Mouse (Mus musculus) MEL (cell line): Measurements from ENCODE around the gene St3gal2. TPM values are rescaled to one million over a fixed set of nuclear protein-coding genes. Genes with fewer than 3 reads are reported as not detected.
A peak's percentile ranks its signal among the peaks of the same experiment; 100 is the strongest.
"Not testable (repeated sequence)": the region's sequence is repeated elsewhere in the genome, so short reads cannot be mapped to it uniquely, and the experiment has no call there.

Experiments used
- DNase-seq: peaks from one replicate; pipeline ENCODE4 v3.0.0; 2011; ENCODE audit warnings: low read depth, low spot score
- H3K27ac ChIP-seq: 2 replicates; pipeline ENCODE4 v1.5.1; 2012; ENCODE audit warnings: low read depth, mild to moderate bottlenecking, control low read depth, low read length, moderate library complexity; ENCODE audit not compliant: control insufficient read depth
- H3K27me3 ChIP-seq, 2 experiments: fragments of 150-350 bp in 1 of 2; sonication (generic) in 1 of 2; 2 replicates each; pipeline ENCODE4 v1.6.1; 2012; ENCODE audit warnings: low read length in 2 of 2, mild to moderate bottlenecking in 2 of 2, improper control_type of control experiment in 1 of 2, moderate library complexity in 1 of 2; ENCODE audit not compliant: insufficient read depth in 2 of 2, control insufficient read depth in 1 of 2
- H3K36me3 ChIP-seq, 2 experiments: 2 replicates each; pipeline ENCODE4 v1.6.1; 2012 to 2014; ENCODE audit warnings: low read length in 2 of 2, improper control_type of control experiment in 1 of 2, inconsistent platforms in 1 of 2, mild to moderate bottlenecking in 1 of 2; ENCODE audit not compliant: insufficient read depth in 2 of 2, control insufficient read depth in 1 of 2
- H3K4me1 ChIP-seq, 2 experiments: fragments of 150-350 bp in 1 of 2; sonication (generic) in 1 of 2; 2 replicates each; pipeline ENCODE4 v1.6.1; 2012; ENCODE audit warnings: low read length in 2 of 2, improper control_type of control experiment in 1 of 2, mild to moderate bottlenecking in 1 of 2; ENCODE audit not compliant: insufficient read depth in 2 of 2, control insufficient read depth in 1 of 2
- H3K4me3 ChIP-seq, 2 experiments: fragments of 150-350 bp in 1 of 2; sonication (generic) in 1 of 2; 2 replicates each; pipeline ENCODE4 v1.5.1; 2012; ENCODE audit warnings: low read depth in 2 of 2, low read length in 2 of 2, mild to moderate bottlenecking in 2 of 2, moderate library complexity in 2 of 2, control low read depth in 1 of 2, improper control_type of control experiment in 1 of 2; ENCODE audit not compliant: control insufficient read depth in 1 of 2, insufficient read depth in 1 of 2
- H3K79me2 ChIP-seq: 2 replicates; pipeline ENCODE4 v1.6.1; 2012; ENCODE audit warnings: mild to moderate bottlenecking, low read length, moderate library complexity; ENCODE audit not compliant: control insufficient read depth, poor library complexity, insufficient read depth
- H3K9ac ChIP-seq: 2 replicates; pipeline ENCODE4 v1.6.1; 2012; ENCODE audit warnings: low read depth, mild to moderate bottlenecking, control low read depth, low read length, moderate library complexity; ENCODE audit not compliant: control insufficient read depth, poor library complexity, severe bottlenecking
- H3K9me3 ChIP-seq: fragments of 150-350 bp; sonication (generic); replicated peaks from 2 replicates; pipeline ENCODE4 v1.6.1; 2012; ENCODE audit warnings: mild to moderate bottlenecking, low read length, improper control_type of control experiment, moderate library complexity; ENCODE audit not compliant: insufficient read depth
- MEF2A ChIP-seq: IDR thresholded peaks from 2 replicates; pipeline ENCODE4 v1.6.1; 2014; ENCODE audit warnings: low read depth, mild to moderate bottlenecking, inconsistent platforms, low read length, improper control_type of control experiment; ENCODE audit not compliant: poor library complexity, insufficient replicate concordance, severe bottlenecking; ENCODE audit errors: extremely low read depth
- TAL1 ChIP-seq: IDR thresholded peaks from 2 replicates; pipeline ENCODE4 v1.6.1; 2012; ENCODE audit warnings: mild to moderate bottlenecking, inconsistent platforms, low read length, moderate library complexity, mixed read lengths
- TCF12 ChIP-seq: IDR thresholded peaks from 2 replicates; pipeline ENCODE4 v1.6.1; 2014; ENCODE audit warnings: low read depth, mild to moderate bottlenecking, inconsistent platforms, low read length, improper control_type of control experiment, moderate library complexity
- USF2 ChIP-seq, 2 experiments: IDR thresholded peaks; 2 replicates each; pipeline ENCODE4 v1.6.1; 2011 to 2012; ENCODE audit warnings: improper control_type of control experiment in 2 of 2, low read length in 2 of 2, borderline replicate concordance in 1 of 2, inconsistent platforms in 1 of 2, low read depth in 1 of 2, mild to moderate bottlenecking in 1 of 2; ENCODE audit not compliant: insufficient read depth in 1 of 2
- polyA plus RNA-seq, 2 experiments: library from polyadenylated mRNA; stranded (reverse) in 1 of 2; unstranded in 1 of 2; fragments of >175 nt in 1 of 2; fragments of >200 nt in 1 of 2; gene quantifications; 2 replicates each; pipeline versions ENCODE4 v1.2.1 to v1.2.4; 2012; ENCODE audit warnings: low replicate concordance in 2 of 2, low read depth in 1 of 2; ENCODE audit not compliant: insufficient read length in 2 of 2, insufficient read depth in 1 of 2, missing spikeins in 1 of 2
- total RNA-seq: library from RNA; depleted of rRNA; stranded (reverse); fragments of 300-350 nt; gene quantifications from 2 replicates; pipeline ENCODE4 v1.2.3, GENCODE M21; 2012; rRNA removed

St3gal2 gene
- total and polyA plus RNA-seq, 3 experiments, result 5.2 to 18.0 TPM; not detected in 1

DNA sequence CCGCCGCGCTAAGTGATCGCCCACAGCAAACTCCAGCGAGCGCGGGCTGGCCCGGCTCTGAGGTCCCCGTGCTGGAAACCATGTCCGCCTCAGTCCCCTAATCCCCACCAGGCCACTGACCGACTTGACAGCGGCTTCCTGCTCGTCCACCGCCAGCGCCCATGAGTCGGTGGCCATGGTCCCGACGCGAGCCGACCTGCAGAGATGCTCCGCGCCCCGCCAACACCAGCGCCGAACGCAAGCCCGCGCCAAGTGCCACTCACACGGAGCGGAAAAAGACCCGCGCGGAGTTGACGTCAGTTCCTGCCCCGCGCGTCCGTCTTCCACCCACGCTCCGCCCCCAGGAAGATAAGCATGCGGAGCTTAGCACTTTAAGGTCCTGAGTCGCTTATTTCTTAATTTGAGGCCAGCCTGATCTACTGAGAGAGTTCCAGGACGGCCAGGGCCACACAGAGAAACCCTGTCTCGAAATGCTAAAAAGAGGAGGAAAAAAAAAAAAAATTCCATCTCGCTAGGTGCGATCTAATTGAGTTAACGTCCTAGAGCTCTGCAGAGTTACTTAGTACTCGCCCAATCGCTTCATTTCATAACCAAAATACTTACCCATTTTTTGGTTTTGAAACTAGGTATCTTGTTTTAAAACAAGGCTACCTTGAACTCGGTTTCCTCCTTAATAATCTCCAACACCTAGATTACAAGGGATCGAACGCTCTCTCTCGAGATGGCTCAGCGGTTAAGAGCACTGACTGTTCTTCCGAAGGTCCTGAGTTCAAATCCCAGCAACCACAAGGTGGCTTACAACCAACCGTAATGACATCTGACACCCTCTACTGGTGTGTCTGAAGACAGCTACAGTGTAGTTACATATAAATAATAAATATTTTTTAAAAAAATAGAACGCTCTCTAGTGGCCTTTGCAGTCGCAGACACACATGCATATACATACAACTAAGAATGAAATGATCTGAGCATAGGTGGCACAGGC is 78.1 kb downstream of the St3gal2 start, which contains the start of gene Ddx19a (continued):
- TF ChIP-seq TCF12 (peak; percentile 43), TAL1 (no peak), USF2 (IDR thresholded peaks at IDR 0.05; ENCODE audit: borderline replicate concordance in 1 of 2, insufficient read depth in 1 of 2, low read depth in 1 of 2, low read length in 2 of 2) (no peak), MEF2A (no peak)

DNA sequence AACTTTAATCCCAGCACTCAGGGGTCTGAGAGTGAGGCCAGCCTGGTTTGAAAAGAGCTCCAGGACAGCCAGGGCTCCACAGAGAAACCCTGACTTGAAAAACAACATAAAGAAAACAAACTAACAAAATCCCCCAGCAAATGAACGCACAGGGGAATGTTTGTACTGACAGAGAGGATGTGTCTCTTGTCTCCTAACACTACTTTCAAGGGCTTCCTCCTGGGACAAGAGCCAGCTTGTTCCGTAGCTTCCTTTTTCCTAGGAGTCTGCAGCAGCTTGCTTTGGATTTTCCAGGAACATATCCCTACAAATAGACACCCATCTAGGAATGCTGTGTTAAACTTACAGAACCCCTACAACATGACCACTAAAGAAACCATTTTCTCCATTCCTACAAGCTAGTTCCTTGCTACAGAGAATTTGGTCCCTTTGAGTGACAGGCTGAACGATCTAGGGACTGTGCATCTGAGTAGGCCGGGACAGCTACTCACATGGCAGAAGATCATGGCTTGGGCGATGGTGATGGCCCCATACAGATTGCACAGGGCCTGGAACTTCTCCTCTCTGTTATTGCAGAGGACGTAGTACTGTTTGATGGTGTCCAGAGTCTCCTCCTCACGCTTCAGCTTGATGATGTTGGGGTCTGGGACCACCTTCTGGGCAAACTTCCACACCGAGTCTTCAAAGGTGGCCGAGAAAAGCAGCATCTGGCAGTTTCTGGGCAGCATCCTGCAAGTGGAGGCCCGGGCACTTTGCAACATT is 90.7 kb downstream of the St3gal2 start:
- not testable (repeated sequence) for H3K4me3 ChIP-seq, H3K4me1 ChIP-seq, H3K9me3 ChIP-seq, H3K79me2 ChIP-seq, H3K9ac ChIP-seq, DNase-seq, H3K36me3 ChIP-seq, H3K27ac ChIP-seq, H3K27me3 ChIP-seq

Other genes with a start within 250 kb of the St3gal2 start
- 0.62 and 1.2 TPM in 2 replicates for gene Mtss1l, start 198.4 kb upstream of the St3gal2 start, total RNA-seq
- 1 to 10 TPM in 1 of 2 experiments, not detected in 1; 4.3 TPM for gene Mtss1l, start 198.4 kb upstream of the St3gal2 start, polyA plus RNA-seq
- 0.12 and 0.26 TPM in 2 replicates for gene Il34, start 114.0 kb upstream of the St3gal2 start, total RNA-seq
- under 1 TPM in 1 of 2 experiments, not detected in 1; 0.18 TPM for gene Il34, start 114.0 kb upstream of the St3gal2 start, polyA plus RNA-seq
- gene Cog4, start 73.3 kb upstream of the St3gal2 start, total RNA-seq, result 31.7 and 32.1 TPM in 2 replicates
- gene Cog4, start 73.3 kb upstream of the St3gal2 start, polyA plus RNA-seq, result 10 to 100 TPM in 1 of 2 experiments, not detected in 1; 35.3 TPM
- gene Sf3b3, start 73.1 kb upstream of the St3gal2 start, total RNA-seq, result 150 and 170 TPM in 2 replicates
- 100 to 1,000 TPM; 167 to 224 TPM for gene Sf3b3, start 73.1 kb upstream of the St3gal2 start, polyA plus RNA-seq
- 8.3 and 9.1 TPM in 2 replicates for gene Fuk, start 17.4 kb upstream of the St3gal2 start, total RNA-seq
- 10 to 100 TPM in 1 of 2 experiments, not detected in 1; 10.6 TPM for gene Fuk, start 17.4 kb upstream of the St3gal2 start, polyA plus RNA-seq
- gene Ddx19a, start 77.9 kb downstream of the St3gal2 start, total RNA-seq, result 17.0 and 17.3 TPM in 2 replicates
- gene Ddx19a, start 77.9 kb downstream of the St3gal2 start, polyA plus RNA-seq, result 100 to 1,000 TPM in 1 of 2 experiments, 10 to 100 TPM in 1; 59.0 to 168 TPM
- gene Ddx19b, start 111.8 kb downstream of the St3gal2 start, total RNA-seq, result 17.8 and 18.1 TPM in 2 replicates
- 100 to 1,000 TPM in 1 of 2 experiments, 10 to 100 TPM in 1; 18.6 to 112 TPM for gene Ddx19b, start 111.8 kb downstream of the St3gal2 start, polyA plus RNA-seq
- gene Aars, start 113.2 kb downstream of the St3gal2 start, total RNA-seq, result 106 and 132 TPM in 2 replicates
- gene Aars, start 113.2 kb downstream of the St3gal2 start, polyA plus RNA-seq, result 100 to 1,000 TPM in 1 of 2 experiments, 10 to 100 TPM in 1; 25.1 to 162 TPM
- gene Exosc6, start 136.4 kb downstream of the St3gal2 start, total RNA-seq, result 19.2 and 26.4 TPM in 2 replicates
- gene Exosc6, start 136.4 kb downstream of the St3gal2 start, polyA plus RNA-seq, result 1 to 10 TPM in 1 of 2 experiments, not detected in 1; 8.0 TPM
- gene Clec18a, start 172.5 kb downstream of the St3gal2 start, total RNA-seq, result not detected in 2 replicates
- gene Clec18a, start 172.5 kb downstream of the St3gal2 start, polyA plus RNA-seq, result not detected
- gene Pdpr, start 174.7 kb downstream of the St3gal2 start, total RNA-seq, result 13.0 and 13.5 TPM in 2 replicates
- 10 to 100 TPM in 1 of 2 experiments, not detected in 1; 13.4 TPM for gene Pdpr, start 174.7 kb downstream of the St3gal2 start, polyA plus RNA-seq